Mouse (Mus musculus) ES-E14 (cell line): Measurements from ENCODE around the gene Ccdc3. TPM values are rescaled to one million over a fixed set of nuclear protein-coding genes. Genes with fewer than 3 reads are reported as not detected.

Experiments
- DNase-seq: peaks from one replicate; pipeline ENCODE4 v3.0.0-alpha.2; 2013; ENCODE audit warnings: low read depth, low spot score
- H3K27ac ChIP-seq: 2 replicates; pipeline ENCODE4 v1.5.1; 2012; ENCODE audit warnings: low read depth, mild to moderate bottlenecking, low read length, moderate library complexity, mixed read lengths; ENCODE audit not compliant: poor library complexity, insufficient read depth, severe bottlenecking
- H3K36me3 ChIP-seq: 2 replicates; pipeline ENCODE4 v1.6.1; 2012; ENCODE audit warnings: mild to moderate bottlenecking, low read length, moderate library complexity, mixed read lengths; ENCODE audit not compliant: control insufficient read depth, poor library complexity, insufficient read depth, severe bottlenecking
- H3K4me1 ChIP-seq, 2 experiments: fragments of 150-350 bp in 1 of 2; sonication (generic) in 1 of 2; 2 replicates each; pipeline ENCODE4 v1.6.1; 2012; ENCODE audit warnings: low read length in 2 of 2, mild to moderate bottlenecking in 1 of 2, mixed read lengths in 1 of 2; ENCODE audit not compliant: control insufficient read depth in 2 of 2, insufficient read depth in 2 of 2, poor library complexity in 1 of 2
- H3K4me3 ChIP-seq, 2 experiments: fragments of 150-350 bp in 1 of 2; sonication (generic) in 1 of 2; 2 replicates each; pipeline ENCODE4 v1.5.1; 2012; ENCODE audit warnings: low read length in 2 of 2, low read depth in 1 of 2, mild to moderate bottlenecking in 1 of 2, mixed read lengths in 1 of 2; ENCODE audit not compliant: insufficient read depth in 1 of 2, poor library complexity in 1 of 2, severe bottlenecking in 1 of 2
- H3K9ac ChIP-seq: 2 replicates; pipeline ENCODE4 v1.6.1; 2012; ENCODE audit warnings: low read depth, mild to moderate bottlenecking, low read length, mixed read lengths; ENCODE audit not compliant: poor library complexity, insufficient read depth, severe bottlenecking
- H3K9me3 ChIP-seq: fragments of 150-350 bp; sonication (generic); 2 replicates; pipeline ENCODE4 v1.6.1; 2012; ENCODE audit warnings: low read depth, mild to moderate bottlenecking, low read length; ENCODE audit not compliant: control insufficient read depth, insufficient read depth
- CHD2 ChIP-seq: IDR thresholded peaks from 2 replicates; pipeline ENCODE4 v1.6.1; 2014; ENCODE audit warnings: mild to moderate bottlenecking, low read depth, low read length, inconsistent platforms
- HCFC1 ChIP-seq: IDR thresholded peaks from 2 replicates; pipeline ENCODE4 v1.6.1; 2012; ENCODE audit warnings: low read length, inconsistent platforms, borderline replicate concordance; ENCODE audit not compliant: insufficient read depth
- MAFK ChIP-seq: IDR thresholded peaks from 2 replicates; pipeline ENCODE4 v1.6.1; 2014; ENCODE audit warnings: mild to moderate bottlenecking, low read depth, low read length, inconsistent platforms; ENCODE audit not compliant: insufficient read depth
- ZC3H11A ChIP-seq: IDR thresholded peaks from 2 replicates; pipeline ENCODE4 v1.6.1; 2012; ENCODE audit warnings: low read depth, mild to moderate bottlenecking, inconsistent platforms, low read length, borderline replicate concordance
- ZNF384 ChIP-seq: IDR thresholded peaks from 2 replicates; pipeline ENCODE4 v1.6.1; 2012; ENCODE audit warnings: low read depth, low read length, inconsistent platforms
- in situ Hi-C, 2 experiments: fragments of 600-800 bp; cut with MboI; formaldehyde crosslinking; loops; one replicate each; pipeline ENCODE4 v1.15.1; 2025; ENCODE audit warnings: low sequenced_read_pairs in 2 of 2, inconsistent platforms in 1 of 2; ENCODE audit not compliant: unreplicated experiment in 2 of 2
- total RNA-seq: library from RNA; depleted of rRNA; stranded (reverse); fragments of 300-350 nt; gene quantifications from 2 replicates; pipeline ENCODE4 v1.2.3, GENCODE M21; 2012

The Ccdc3 gene
- total RNA-seq, 1 experiment = 9.2 TPM

- Histone ChIP-seq H3K36me3 (no peaks in the 10 kb centered on the region), H3K9me3 (no peaks in the 10 kb centered on the region), H3K9ac (no peak overlapping the region), H3K4me3 (no peak overlapping the region), H3K4me1 (no peaks in the 10 kb centered on the region), H3K27ac (no peak overlapping the region)
- no peak for TF ChIP-seq HCFC1
- TF ChIP-seq ZC3H11A = no peak
- TF ChIP-seq MAFK = no peak
- no peak for TF ChIP-seq ZNF384
- TF ChIP-seq CHD2 = no peak
- in situ Hi-C loops = no loop called here
- no peak for DNase-seq
Measured at GRCm38 (mm10) chr2:5203146-5203545, 65.6 kb downstream of the Ccdc3 start.

- DNase-seq = no peak
- in situ Hi-C loops = no loop called here
- H3K4me3 ChIP-seq = no peak overlapping the region
Measured at GRCm38 (mm10) chr2:5204941-5205340, 67.4 kb downstream of the Ccdc3 start.

GRCm38 (mm10) chr2:5206651-5207050 lies 69.1 kb downstream of the Ccdc3 start:
- H3K36me3 ChIP-seq = no peaks in the 10 kb centered on the region
- TF ChIP-seq MAFK = no peak
- no peak for TF ChIP-seq ZC3H11A
- TF ChIP-seq ZNF384 = no peak
- no peak for TF ChIP-seq CHD2
- DNase-seq = no peak
- no peaks in the 10 kb centered on the region for H3K4me1 ChIP-seq
- peaks cover under 1% of the 10 kb centered on the region; the same call in 1 of the 2 replicates for H3K9me3 ChIP-seq
- no peak overlapping the region for H3K27ac ChIP-seq
- H3K9ac ChIP-seq = no peak overlapping the region
- in situ Hi-C loops = no loop called here
- no peak overlapping the region for H3K4me3 ChIP-seq

More at GRCm38 (mm10) chr2:5204941-5205340, 67.4 kb downstream of the Ccdc3 start:
- Histone ChIP-seq H3K9ac (no peak overlapping the region), H3K36me3 (no peaks in the 10 kb centered on the region), H3K27ac (no peak overlapping the region), H3K9me3 (no peaks in the 10 kb centered on the region), H3K4me1 (no peaks in the 10 kb centered on the region)
- TF ChIP-seq ZC3H11A (no peak), MAFK (no peak), ZNF384 (no peak), CHD2 (no peak), HCFC1 (no peak)

- DNase-seq = no peak
- no peak for TF ChIP-seq ZC3H11A
- no peak for TF ChIP-seq MAFK
- TF ChIP-seq HCFC1 = no peak
- no peak for TF ChIP-seq CHD2
- no peak for TF ChIP-seq ZNF384
- Histone ChIP-seq H3K36me3 (no peaks in the 10 kb centered on the region), H3K9ac (no peak overlapping the region), H3K27ac (no peak overlapping the region), H3K4me3 (no peak overlapping the region), H3K4me1 (peaks cover 0 to 2% of the 10 kb centered on the region in 2 experiments; a peak in 1 of 4 replicates), H3K9me3 (peaks cover 5% of the 10 kb centered on the region)
- in situ Hi-C loops = no loop called here
Measured at GRCm38 (mm10) chr2:5214581-5214980, 77.0 kb downstream of the Ccdc3 start.

GRCm38 (mm10) chr2:5215252-5215815 lies 77.8 kb downstream of the Ccdc3 start:
- no peak for DNase-seq
- H3K4me1 ChIP-seq = peaks cover under 1 to 3% of the 10 kb centered on the region in 2 experiments; a peak in 3 of 4 replicates
- no peak overlapping the region for H3K9ac ChIP-seq
- peaks cover 5% of the 10 kb centered on the region for H3K9me3 ChIP-seq
- in situ Hi-C loops = no loop called here
- no peaks in the 10 kb centered on the region for H3K36me3 ChIP-seq
- H3K4me3 ChIP-seq = no peak overlapping the region
- TF ChIP-seq ZC3H11A (no peak), MAFK (no peak), HCFC1 (no peak), CHD2 (no peak), ZNF384 (no peak)
- H3K27ac ChIP-seq = no peak overlapping the region
